Mouse (Mus musculus): Measurements from ENCODE around the gene AC124108.1. TPM values are rescaled to one million over a fixed set of nuclear protein-coding genes. Genes with fewer than 3 reads are reported as not detected.
A peak's percentile ranks its signal among the peaks of the same experiment; 100 is the strongest.

The AC124108.1 gene
- total RNA-seq, 1 experiment: 5.0 TPM

DNA sequence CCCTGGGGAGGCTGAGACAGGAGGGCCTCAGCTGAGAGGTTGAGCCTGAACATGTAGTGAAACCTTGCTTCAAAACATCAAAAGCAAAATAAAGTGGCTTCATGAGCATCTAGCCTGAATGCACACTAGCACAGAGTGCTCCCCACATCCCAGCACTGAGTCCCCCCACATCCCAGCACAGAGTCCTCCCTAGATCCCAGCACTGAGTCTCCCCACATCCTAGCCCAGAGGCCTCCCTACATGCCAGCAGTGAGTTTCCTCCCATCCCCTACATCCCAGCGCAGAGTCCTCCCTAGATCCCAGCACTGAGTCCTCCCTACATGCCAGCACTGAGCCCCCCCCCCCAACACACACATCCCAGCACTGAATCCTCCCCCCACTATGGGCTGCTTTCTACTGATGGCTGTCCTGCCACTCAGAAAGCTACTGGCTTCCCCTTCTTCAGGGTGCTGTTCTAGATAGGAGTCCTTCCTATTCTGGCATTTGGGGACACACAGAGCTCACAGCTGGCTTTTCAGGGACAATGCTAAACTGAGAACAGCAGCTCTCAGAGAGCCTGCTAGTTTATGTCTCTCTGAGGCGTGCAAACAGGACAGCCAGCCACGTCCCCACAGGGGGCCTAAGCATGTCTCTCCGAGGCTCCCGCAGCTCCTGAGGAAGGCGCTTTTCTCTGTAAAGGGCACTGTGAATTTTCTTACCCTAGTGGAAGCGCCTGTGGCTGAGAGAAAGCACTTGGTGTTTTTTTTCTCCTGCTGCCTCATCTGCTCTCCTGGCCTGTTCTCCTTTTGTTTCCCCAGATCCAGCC, 40.4 kb downstream of the AC124108.1 start:
- Histone ChIP-seq H3K4me3 (ENCODE audit: insufficient read depth in 1 of 2, low read depth in 1 of 2, low read length in 2 of 2, poor library complexity in 1 of 2, severe bottlenecking in 1 of 2) (no peak overlapping the region), H3K9me3 (ENCODE audit: control insufficient read depth, insufficient read depth, low read depth, low read length) (no peaks in the 10 kb centered on the region), H3K36me3 (ENCODE audit: control insufficient read depth, insufficient read depth, low read length, poor library complexity, severe bottlenecking) (no peaks in the 10 kb centered on the region), H3K4me1 (ENCODE audit: control insufficient read depth in 2 of 2, insufficient read depth in 2 of 2, low read length in 2 of 2, poor library complexity in 1 of 2) (peaks cover 0 to 8% of the 10 kb centered on the region in 2 experiments; a peak in 1 of 4 replicates), H3K9ac (ENCODE audit: insufficient read depth, low read depth, low read length, poor library complexity, severe bottlenecking) (no peak overlapping the region), H3K27ac (ENCODE audit: insufficient read depth, low read depth, low read length, poor library complexity, severe bottlenecking) (no peak overlapping the region)
- TF ChIP-seq ZC3H11A (IDR thresholded peaks at IDR 0.05; ENCODE audit: borderline replicate concordance, low read depth, low read length): no peak
- no peak for TF ChIP-seq CHD2 (IDR thresholded peaks at IDR 0.05; ENCODE audit: low read depth, low read length)
- TF ChIP-seq ZNF384 (IDR thresholded peaks at IDR 0.05; ENCODE audit: low read depth, low read length): no peak
- TF ChIP-seq HCFC1 (IDR thresholded peaks at IDR 0.05; ENCODE audit: borderline replicate concordance, insufficient read depth, low read length): no peak
- no peak for TF ChIP-seq MAFK (IDR thresholded peaks at IDR 0.05; ENCODE audit: insufficient read depth, low read depth, low read length)
- in situ Hi-C loops (cut with MboI; ENCODE audit: low sequenced_read_pairs in 2 of 2, unreplicated experiment in 2 of 2): loop anchor here in 1 of 2 experiments (10.0 kb wide), 1 partner anchor 67 kb away; no protein-coding TSS in a partner anchor
- no peak for DNase-seq (ENCODE audit: low read depth, low spot score)

DNA sequence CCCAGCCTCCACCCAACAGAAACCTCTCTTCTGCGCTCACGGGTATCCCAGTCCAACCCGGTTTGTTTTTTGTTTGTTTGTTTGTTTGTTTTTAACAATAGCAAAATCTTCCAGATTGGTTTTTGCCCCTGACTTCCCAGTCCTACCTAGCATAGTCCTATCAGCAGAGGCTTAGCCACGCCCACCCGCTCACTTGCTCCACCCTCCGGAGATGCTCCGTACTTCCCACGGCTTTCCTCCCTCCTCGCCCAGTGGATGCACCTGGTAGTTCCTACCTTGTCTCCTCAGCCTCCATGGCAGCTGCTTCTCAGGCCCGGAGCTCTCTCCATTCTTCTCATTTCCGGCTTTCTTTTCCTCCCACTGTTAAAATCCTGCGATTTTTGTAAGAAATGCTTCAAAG, 42.3 kb downstream of the AC124108.1 start:
- H3K9me3 ChIP-seq (ENCODE audit: control insufficient read depth, insufficient read depth, low read depth, low read length): no peaks in the 10 kb centered on the region
- H3K4me3 ChIP-seq (ENCODE audit: insufficient read depth in 1 of 2, low read depth in 1 of 2, low read length in 2 of 2, poor library complexity in 1 of 2, severe bottlenecking in 1 of 2): no peak overlapping the region
- TF ChIP-seq HCFC1 (IDR thresholded peaks at IDR 0.05; ENCODE audit: borderline replicate concordance, insufficient read depth, low read length): no peak
- no peak for TF ChIP-seq CHD2 (IDR thresholded peaks at IDR 0.05; ENCODE audit: low read depth, low read length)
- no peak for TF ChIP-seq MAFK (IDR thresholded peaks at IDR 0.05; ENCODE audit: insufficient read depth, low read depth, low read length)
- TF ChIP-seq ZC3H11A (IDR thresholded peaks at IDR 0.05; ENCODE audit: borderline replicate concordance, low read depth, low read length): no peak
- no peak for TF ChIP-seq ZNF384 (IDR thresholded peaks at IDR 0.05; ENCODE audit: low read depth, low read length)
- no peak overlapping the region for H3K9ac ChIP-seq (ENCODE audit: insufficient read depth, low read depth, low read length, poor library complexity, severe bottlenecking)
- H3K4me1 ChIP-seq (ENCODE audit: control insufficient read depth in 2 of 2, insufficient read depth in 2 of 2, low read length in 2 of 2, poor library complexity in 1 of 2): peaks cover 0 to 10% of the 10 kb centered on the region in 2 experiments; a peak in 1 of 4 replicates
- no peaks in the 10 kb centered on the region for H3K36me3 ChIP-seq (ENCODE audit: control insufficient read depth, insufficient read depth, low read length, poor library complexity, severe bottlenecking)
- no peak overlapping the region for H3K27ac ChIP-seq (ENCODE audit: insufficient read depth, low read depth, low read length, poor library complexity, severe bottlenecking)
- in situ Hi-C loops (cut with MboI; ENCODE audit: low sequenced_read_pairs in 2 of 2, unreplicated experiment in 2 of 2): loop anchor here in 1 of 2 experiments (10.0 kb wide), 1 partner anchor 69 kb away; no protein-coding TSS in a partner anchor
- peak; percentile 89 for DNase-seq (ENCODE audit: low read depth, low spot score)

DNA sequence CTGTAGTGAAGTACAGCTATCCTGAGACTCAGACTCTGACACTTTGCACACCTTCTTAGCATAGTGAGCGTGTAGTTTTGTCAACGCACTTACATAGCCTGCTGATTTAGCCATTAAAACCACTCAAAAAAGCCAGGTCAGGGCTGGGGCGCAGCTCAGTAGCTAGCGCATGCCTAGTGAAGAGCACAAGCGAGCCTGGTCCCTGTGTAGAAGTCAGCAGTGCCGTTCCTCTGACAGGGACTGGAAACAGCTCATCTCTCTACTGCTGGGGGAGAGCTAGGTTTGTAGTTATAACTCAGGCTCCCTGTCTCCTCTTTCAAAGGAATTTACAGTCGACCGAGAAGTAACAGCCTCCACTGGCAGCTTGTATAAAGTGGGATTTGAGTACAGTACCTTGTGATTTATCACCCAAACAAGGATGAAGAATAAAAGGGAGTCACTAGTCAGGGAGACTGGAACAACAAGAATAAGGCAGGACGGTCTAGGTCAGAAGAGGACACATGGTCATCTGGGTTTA, 43.6 kb downstream of the AC124108.1 start:
- Histone ChIP-seq H3K9ac (ENCODE audit: insufficient read depth, low read depth, low read length, poor library complexity, severe bottlenecking) (no peak overlapping the region), H3K27ac (ENCODE audit: insufficient read depth, low read depth, low read length, poor library complexity, severe bottlenecking) (no peak overlapping the region), H3K4me1 (ENCODE audit: control insufficient read depth in 2 of 2, insufficient read depth in 2 of 2, low read length in 2 of 2, poor library complexity in 1 of 2) (peaks cover 0 to 16% of the 10 kb centered on the region in 2 experiments; a peak in 1 of 4 replicates), H3K36me3 (ENCODE audit: control insufficient read depth, insufficient read depth, low read length, poor library complexity, severe bottlenecking) (no peaks in the 10 kb centered on the region), H3K9me3 (ENCODE audit: control insufficient read depth, insufficient read depth, low read depth, low read length) (no peaks in the 10 kb centered on the region), H3K4me3 (ENCODE audit: insufficient read depth in 1 of 2, low read depth in 1 of 2, low read length in 2 of 2, poor library complexity in 1 of 2, severe bottlenecking in 1 of 2) (no peak overlapping the region)
- TF ChIP-seq ZC3H11A (IDR thresholded peaks at IDR 0.05; ENCODE audit: borderline replicate concordance, low read depth, low read length) (no peak), MAFK (IDR thresholded peaks at IDR 0.05; ENCODE audit: insufficient read depth, low read depth, low read length) (no peak), CHD2 (IDR thresholded peaks at IDR 0.05; ENCODE audit: low read depth, low read length) (no peak), ZNF384 (IDR thresholded peaks at IDR 0.05; ENCODE audit: low read depth, low read length) (no peak), HCFC1 (IDR thresholded peaks at IDR 0.05; ENCODE audit: borderline replicate concordance, insufficient read depth, low read length) (no peak)
- no peak for DNase-seq (ENCODE audit: low read depth, low spot score)
- in situ Hi-C loops (cut with MboI; ENCODE audit: low sequenced_read_pairs in 2 of 2, unreplicated experiment in 2 of 2): loop anchor here in 1 of 2 experiments (10.0 kb wide), 1 partner anchor 70 kb away; no protein-coding TSS in a partner anchor

GRCm38 (mm10) chr1:132237585-132238159, 46.4 kb downstream of the AC124108.1 start:
- in situ Hi-C loops (cut with MboI; ENCODE audit: low sequenced_read_pairs in 2 of 2, unreplicated experiment in 2 of 2): loop anchor here in 1 of 2 experiments (10.0 kb wide), 1 partner anchor 73 kb away; no protein-coding TSS in a partner anchor
- Histone ChIP-seq H3K4me3 (ENCODE audit: insufficient read depth in 1 of 2, low read depth in 1 of 2, low read length in 2 of 2, poor library complexity in 1 of 2, severe bottlenecking in 1 of 2) (no peak overlapping the region), H3K27ac (ENCODE audit: insufficient read depth, low read depth, low read length, poor library complexity, severe bottlenecking) (no peak overlapping the region; the same call in 1 of the 2 replicates), H3K9ac (ENCODE audit: insufficient read depth, low read depth, low read length, poor library complexity, severe bottlenecking) (no peak overlapping the region), H3K4me1 (ENCODE audit: control insufficient read depth in 2 of 2, insufficient read depth in 2 of 2, low read length in 2 of 2, poor library complexity in 1 of 2) (peaks cover 0 to 10% of the 10 kb centered on the region in 2 experiments; a peak in 1 of 4 replicates), H3K36me3 (ENCODE audit: control insufficient read depth, insufficient read depth, low read length, poor library complexity, severe bottlenecking) (no peaks in the 10 kb centered on the region), H3K9me3 (ENCODE audit: control insufficient read depth, insufficient read depth, low read depth, low read length) (no peaks in the 10 kb centered on the region)
- TF ChIP-seq ZNF384 (IDR thresholded peaks at IDR 0.05; ENCODE audit: low read depth, low read length) (peak; percentile 51; the same call in 1 of the 2 replicates), HCFC1 (IDR thresholded peaks at IDR 0.05; ENCODE audit: borderline replicate concordance, insufficient read depth, low read length) (no peak), ZC3H11A (IDR thresholded peaks at IDR 0.05; ENCODE audit: borderline replicate concordance, low read depth, low read length) (0 out of 2 replicates have a peak, but pooled peaks have one; percentile 52)
- DNase-seq (ENCODE audit: low read depth, low spot score): peak; percentile 85
